Mouse (Mus musculus) kidney, postnatal 0 days (tissue): Measurements from ENCODE around the gene Tulp4. TPM values are rescaled to one million over a fixed set of nuclear protein-coding genes. Genes with fewer than 3 reads are reported as not detected.

ENCODE experiments used
- ATAC-seq: fragments of 200-750 bp; cut with Nextera tagmentation; replicated peaks from 2 replicates; pipeline ENCODE4 v1.8.0; 2017; ENCODE audit warnings: low read depth, moderate number of reproducible peaks, moderate TSS enrichment, moderate library complexity; ENCODE audit not compliant: low FRiP score
- DNase-seq: peaks from one replicate; pipeline ENCODE4 v3.0.0-alpha.2; 2016; ENCODE audit warnings: low spot score
- H3K27ac ChIP-seq: fragments of 300-500 bp; sonication (generic); 2 replicates; pipeline ENCODE4 v1.5.1; 2014; ENCODE audit warnings: mild to moderate bottlenecking
- H3K27me3 ChIP-seq: fragments of 300-500 bp; sonication (generic); 2 replicates; pipeline ENCODE4 v1.6.1; 2014; ENCODE audit warnings: low read length, mixed read lengths; ENCODE audit not compliant: insufficient read depth
- H3K36me3 ChIP-seq: fragments of 300-500 bp; sonication (generic); 2 replicates; pipeline ENCODE4 v1.6.1; 2014; ENCODE audit warnings: low read length, mixed read lengths; ENCODE audit not compliant: insufficient read depth
- H3K4me1 ChIP-seq: fragments of 300-500 bp; sonication (generic); replicated peaks from 2 replicates; pipeline ENCODE4 v1.6.1; 2014; ENCODE audit warnings: antibody characterized with exemption, low read length, mixed read lengths; ENCODE audit not compliant: insufficient read depth
- H3K4me2 ChIP-seq: fragments of 300-500 bp; sonication (generic); 2 replicates; pipeline ENCODE4 v1.6.1; 2014; ENCODE audit warnings: mild to moderate bottlenecking, low read length, moderate library complexity, mixed read lengths
- H3K4me3 ChIP-seq: fragments of 300-500 bp; sonication (generic); replicated peaks from 2 replicates; pipeline ENCODE4 v1.5.1; 2014; ENCODE audit warnings: low read depth, low read length
- H3K9ac ChIP-seq: fragments of 300-500 bp; sonication (generic); 2 replicates; pipeline ENCODE4 v1.6.1; 2014; ENCODE audit warnings: low read depth, low read length
- H3K9me3 ChIP-seq: fragments of 300-500 bp; sonication (generic); replicated peaks from 2 replicates; pipeline ENCODE4 v1.6.1; 2016; ENCODE audit warnings: low read length, inconsistent platforms, mixed read lengths
- CTCF ChIP-seq: IDR thresholded peaks from 2 replicates; pipeline ENCODE4 v1.5.1; 2016; ENCODE audit warnings: antibody characterized with exemption, low read depth, mild to moderate bottlenecking, moderate library complexity
- WGBS: fragments of 180-500 bp; shearing (Covaris S2); extraction: QIAGEN DNeasy Blood & Tissue Kit; methylation state at CpG from one replicate; pipeline ENCODE4 v1.1.7; 2014; 5-methylcytosine and 5-hydroxymethylcytosine counted together
- polyA plus RNA-seq: library from polyadenylated mRNA; unstranded; fragments of >200 nt; fragmentation: Nextera tagmentation; extraction: Ambion mirVana; gene quantifications from 2 replicates; pipeline ENCODE4 v1.2.1, GENCODE M21; 2015

Tulp4 gene
- polyA plus RNA-seq, 1 experiment from 2014 or later: 57.3 TPM

DNA sequence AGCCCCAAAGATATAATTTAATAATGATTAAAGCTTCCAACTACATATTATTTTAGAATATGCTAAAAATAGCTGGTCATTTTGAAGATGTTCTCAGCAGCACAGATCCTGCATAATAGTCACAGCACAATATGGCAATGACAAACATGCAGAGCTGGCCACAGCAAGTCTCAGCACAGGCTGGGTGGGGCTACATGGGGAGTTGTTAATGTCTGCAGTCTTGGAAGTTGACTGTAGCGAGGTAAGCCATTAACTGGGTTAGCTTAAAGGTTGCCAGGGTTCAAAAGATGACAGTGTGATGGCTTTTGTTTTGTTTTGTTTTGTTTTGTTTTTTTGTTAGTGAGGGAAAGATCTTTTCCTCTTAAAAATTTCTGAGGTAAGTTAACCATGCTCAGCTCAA, 68.3 kb downstream of the Tulp4 start:
- no peaks in the 10 kb centered on the region for H3K27me3 ChIP-seq
- no peaks in the 10 kb centered on the region for H3K36me3 ChIP-seq
- no peak overlapping the region for H3K4me2 ChIP-seq
- no peak overlapping the region for H3K9ac ChIP-seq
- H3K4me1 ChIP-seq: peaks cover 6% of the 10 kb centered on the region; the same call in 1 of the 2 replicates
- H3K4me3 ChIP-seq: no peak overlapping the region
- 0 out of 2 replicates have a peak, but pooled peaks cover 2% of the 10 kb centered on the region for H3K9me3 ChIP-seq
- no peak for DNase-seq
- TF ChIP-seq CTCF: no peak
- 47% methylated on average over 1 of the region's 1 CpGs for WGBS
- H3K27ac ChIP-seq: no peak overlapping the region
- ATAC-seq: no peak

DNA sequence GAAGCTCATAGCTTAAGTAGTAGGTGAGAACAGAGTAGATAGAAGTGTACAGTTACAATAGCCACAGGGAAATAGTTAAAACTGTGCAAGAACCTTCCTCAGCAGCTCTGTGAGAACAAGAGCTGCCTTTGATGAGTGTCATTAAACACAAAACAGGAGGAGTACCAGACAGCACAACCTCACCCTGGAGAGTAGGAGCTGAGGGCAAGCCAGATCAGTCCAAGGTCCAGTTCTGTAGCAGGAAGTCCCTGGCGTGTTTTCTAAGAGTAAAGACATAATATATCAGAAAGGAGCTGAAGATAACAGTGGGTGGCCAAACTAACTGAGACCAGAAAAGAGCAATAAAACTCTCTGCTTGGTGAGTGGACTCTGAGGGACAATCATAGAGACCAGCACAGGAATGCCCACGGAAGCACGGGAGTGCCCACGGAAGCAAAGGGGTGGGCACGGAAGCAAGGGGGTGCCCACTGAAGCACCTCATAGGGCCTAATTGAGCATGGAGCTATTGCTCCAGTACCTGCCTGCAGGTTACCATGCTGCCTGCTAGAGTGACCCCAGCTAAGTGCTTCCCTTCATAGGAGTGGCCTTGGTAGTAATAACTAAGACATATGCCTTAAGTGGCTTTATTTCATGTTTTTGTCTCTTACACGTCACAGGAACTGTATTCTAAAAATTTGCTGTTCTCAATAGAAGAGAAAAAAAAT, 72.5 kb downstream of the Tulp4 start:
- no peak overlapping the region for H3K4me2 ChIP-seq
- H3K27me3 ChIP-seq: no peaks in the 10 kb centered on the region
- WGBS: 65% methylated on average over 6 of the region's 6 CpGs
- no peak for DNase-seq
- ATAC-seq: no peak
- no peak overlapping the region for H3K4me3 ChIP-seq
- H3K36me3 ChIP-seq: no peaks in the 10 kb centered on the region
- H3K9ac ChIP-seq: no peak overlapping the region
- H3K27ac ChIP-seq: no peak overlapping the region
- no peak for TF ChIP-seq CTCF
- 0 out of 2 replicates have a peak, but pooled peaks cover 2% of the 10 kb centered on the region for H3K9me3 ChIP-seq
- no peaks in the 10 kb centered on the region for H3K4me1 ChIP-seq

DNA sequence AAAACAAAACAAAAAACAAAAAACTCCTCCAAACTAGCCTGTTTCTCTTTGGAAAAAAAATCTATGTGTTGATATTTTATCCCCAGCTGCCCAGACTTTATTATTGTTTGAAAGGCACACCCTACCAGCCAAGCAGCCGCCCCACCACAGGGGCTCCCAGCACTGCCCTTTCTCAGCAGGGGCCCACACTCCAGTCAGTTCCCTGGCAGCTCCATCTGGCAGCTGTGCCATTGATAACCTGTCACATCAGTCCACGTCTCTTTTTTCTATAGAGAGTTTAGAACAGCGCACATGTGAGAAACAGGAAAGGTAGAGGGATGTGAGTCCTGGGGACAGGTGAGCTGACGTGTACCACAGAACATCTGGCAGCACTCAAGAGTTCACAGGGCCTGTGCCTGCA, 73.2 kb downstream of the Tulp4 start:
- Histone ChIP-seq H3K4me1 (no peaks in the 10 kb centered on the region), H3K4me3 (no peak overlapping the region), H3K9me3 (0 out of 2 replicates have a peak, but pooled peaks cover 2% of the 10 kb centered on the region), H3K9ac (no peak overlapping the region), H3K36me3 (no peaks in the 10 kb centered on the region), H3K27ac (no peak overlapping the region), H3K27me3 (no peaks in the 10 kb centered on the region), H3K4me2 (no peak overlapping the region)
- 62% methylated on average over 4 of the region's 4 CpGs for WGBS
- TF ChIP-seq CTCF: no peak
- no peak for ATAC-seq
- DNase-seq: no peak

DNA sequence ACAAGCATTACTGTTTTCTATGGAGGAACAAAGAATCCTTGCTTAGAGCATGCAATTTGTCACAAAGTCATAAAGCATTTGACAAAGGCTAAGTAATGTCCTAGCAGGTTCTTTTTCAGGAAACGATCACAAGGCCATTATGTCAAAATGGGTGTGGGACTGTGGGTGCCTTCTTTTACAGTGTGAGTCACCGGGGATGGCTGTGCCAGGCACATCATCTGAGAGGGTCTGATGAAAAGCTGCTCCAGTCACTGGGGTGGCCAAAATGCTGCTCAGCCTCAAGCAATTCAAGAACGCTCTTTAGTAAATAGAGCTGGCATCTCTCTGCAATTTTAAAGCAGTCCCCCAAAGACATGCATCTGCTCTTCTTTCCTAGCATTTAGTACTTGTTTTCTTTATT, 74.2 kb downstream of the Tulp4 start:
- H3K27me3 ChIP-seq: no peaks in the 10 kb centered on the region

DNA sequence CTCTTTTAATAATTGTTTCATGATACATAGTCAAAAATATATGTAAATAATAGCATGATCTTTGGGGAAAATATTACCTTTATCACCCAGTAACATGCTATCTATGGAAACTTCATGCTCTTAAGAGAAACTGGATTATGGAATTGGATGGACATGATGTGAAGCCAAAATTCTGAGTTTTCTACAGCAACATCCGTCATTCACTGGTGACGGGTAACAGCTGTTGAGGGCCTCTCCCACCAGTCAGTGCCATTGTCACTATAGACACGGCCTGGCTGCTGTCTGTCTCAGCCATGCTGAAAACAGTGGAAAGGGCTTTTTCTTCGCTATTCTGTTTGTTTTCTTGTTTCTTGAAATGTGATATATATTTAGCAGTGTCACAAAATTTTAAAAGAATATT, 76.5 kb downstream of the Tulp4 start:
- Histone ChIP-seq H3K27me3 (no peaks in the 10 kb centered on the region), H3K4me3 (no peak overlapping the region), H3K36me3 (peaks cover 11% of the 10 kb centered on the region; the same call in 1 of the 2 replicates), H3K9ac (no peak overlapping the region), H3K9me3 (no peaks in the 10 kb centered on the region), H3K4me2 (no peak overlapping the region), H3K4me1 (no peaks in the 10 kb centered on the region), H3K27ac (no peak overlapping the region)
- ATAC-seq (no peak), DNase-seq (no peak)
- no peak for TF ChIP-seq CTCF
- WGBS: 60% methylated on average over 4 of the region's 4 CpGs

More for the DNA sequence above, 74.2 kb downstream of the Tulp4 start:
- H3K4me1 ChIP-seq: no peaks in the 10 kb centered on the region
- H3K9ac ChIP-seq: no peak overlapping the region
- TF ChIP-seq CTCF: no peak
- no peak for DNase-seq
- H3K36me3 ChIP-seq: peaks cover 3% of the 10 kb centered on the region; the same call in 1 of the 2 replicates
- WGBS: 55% methylated on average over 3 of the region's 3 CpGs
- no peak overlapping the region for H3K27ac ChIP-seq
- 0 out of 2 replicates have a peak, but pooled peaks cover 2% of the 10 kb centered on the region for H3K9me3 ChIP-seq
- no peak for ATAC-seq
- H3K4me2 ChIP-seq: no peak overlapping the region
- no peak overlapping the region for H3K4me3 ChIP-seq

DNA sequence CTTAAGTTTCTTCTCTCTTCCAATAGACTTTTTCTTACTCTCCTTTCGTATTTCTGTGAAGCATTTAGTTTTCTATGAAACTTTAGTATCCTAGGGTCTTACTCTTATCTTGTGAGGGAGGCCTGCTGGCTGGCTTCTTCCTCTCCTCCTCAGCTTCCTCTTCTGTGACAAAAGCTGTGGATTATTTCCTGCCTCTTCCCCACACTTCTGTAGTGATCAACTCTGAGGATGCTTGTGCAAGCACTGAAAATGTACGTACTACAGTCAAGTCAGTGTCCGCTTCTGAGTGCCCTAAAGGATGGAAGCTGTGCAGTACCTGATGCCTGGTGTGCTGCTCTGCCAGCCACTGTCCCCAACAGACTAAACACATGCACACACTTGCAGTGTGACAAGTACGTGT, 80.4 kb downstream of the Tulp4 start:
- H3K36me3 ChIP-seq: peaks cover 11% of the 10 kb centered on the region; the same call in 1 of the 2 replicates
- H3K4me3 ChIP-seq: no peak overlapping the region
- no peaks in the 10 kb centered on the region for H3K4me1 ChIP-seq
- no peaks in the 10 kb centered on the region for H3K27me3 ChIP-seq
- no peak overlapping the region for H3K27ac ChIP-seq
- WGBS: 93% methylated on average over 4 of the region's 4 CpGs
- H3K4me2 ChIP-seq: no peak overlapping the region
- ATAC-seq (no peak), DNase-seq (no peak)
- no peak for TF ChIP-seq CTCF
- H3K9ac ChIP-seq: no peak overlapping the region
- H3K9me3 ChIP-seq: no peaks in the 10 kb centered on the region
